Mouse (Mus musculus) midbrain, embryonic 11.5 days (tissue): ENCODE results near the gene Nedd9. TPM values are rescaled to one million over a fixed set of nuclear protein-coding genes. Genes with fewer than 3 reads are reported as not detected.

Source experiments
- ATAC-seq: fragments of 200-750 bp; cut with Nextera tagmentation; 2 replicates; pipeline ENCODE4 v1.8.0; 2017; ENCODE audit warnings: moderate TSS enrichment, moderate library complexity; ENCODE audit not compliant: low FRiP score
- DNase-seq: peaks from one replicate; pipeline ENCODE4 v3.0.0; 2015; ENCODE audit warnings: low spot score; ENCODE audit errors: missing footprints
- H3K27ac ChIP-seq: fragments of 300-500 bp; sonication (generic); 2 replicates; pipeline ENCODE4 v1.5.1; 2014; ENCODE audit warnings: low read depth, low read length
- H3K27me3 ChIP-seq: fragments of 300-500 bp; sonication (generic); 2 replicates; pipeline ENCODE4 v1.6.1; 2014; ENCODE audit warnings: mild to moderate bottlenecking, low read length, moderate library complexity, mixed read lengths; ENCODE audit not compliant: control insufficient read depth, insufficient read depth
- H3K36me3 ChIP-seq: fragments of 300-500 bp; sonication (generic); 2 replicates; pipeline ENCODE4 v1.6.1; 2014; ENCODE audit warnings: mild to moderate bottlenecking, low read length, moderate library complexity, mixed read lengths; ENCODE audit not compliant: control insufficient read depth, insufficient read depth
- H3K4me1 ChIP-seq: fragments of 300-500 bp; sonication (generic); 2 replicates; pipeline ENCODE4 v1.6.1; 2014; ENCODE audit warnings: low read length; ENCODE audit not compliant: control insufficient read depth, insufficient read depth
- H3K4me2 ChIP-seq: fragments of 300-500 bp; sonication (generic); 2 replicates; pipeline ENCODE4 v1.6.1; 2014; ENCODE audit warnings: mild to moderate bottlenecking, moderate library complexity
- H3K4me3 ChIP-seq: fragments of 300-500 bp; sonication (generic); 2 replicates; pipeline ENCODE4 v1.5.1; 2014; ENCODE audit warnings: low read depth, low read length
- H3K9ac ChIP-seq: fragments of 300-500 bp; sonication (generic); 2 replicates; pipeline ENCODE4 v1.6.1; 2014; ENCODE audit warnings: low read length
- H3K9me3 ChIP-seq: fragments of 300-500 bp; sonication (generic); 2 replicates; pipeline ENCODE4 v1.6.1; 2016; ENCODE audit warnings: low read length; ENCODE audit not compliant: control insufficient read depth
- WGBS: fragments of 180-500 bp; shearing (Covaris S2); extraction: QIAGEN DNeasy Blood & Tissue Kit; methylation state at CpG from one replicate; pipeline ENCODE4 v1.1.7; 2014; 5-methylcytosine and 5-hydroxymethylcytosine counted together
- polyA plus RNA-seq: library from polyadenylated mRNA; unstranded; fragments of >200 nt; fragmentation: Nextera tagmentation; extraction: Ambion mirVana; gene quantifications from 2 replicates; pipeline ENCODE4 v1.2.1, GENCODE M21; 2014

Nedd9 gene
- polyA plus RNA-seq, 1 experiment from 2014 or later = 18.5 TPM

GRCm38 (mm10) chr13:41514918-41515317, 27.8 kb upstream of the Nedd9 start:
- no peak overlapping the region for H3K27ac ChIP-seq
- H3K36me3 ChIP-seq = no peaks in the 10 kb centered on the region
- no peak overlapping the region for H3K4me3 ChIP-seq
- ATAC-seq (no peak), DNase-seq (no peak)
- 77% methylated on average over 8 of the region's 8 CpGs for WGBS
- no peak overlapping the region for H3K4me2 ChIP-seq
- H3K4me1 ChIP-seq = no peaks in the 10 kb centered on the region
- no peak overlapping the region for H3K9ac ChIP-seq
- no peaks in the 10 kb centered on the region for H3K9me3 ChIP-seq
- H3K27me3 ChIP-seq = no peaks in the 10 kb centered on the region

DNA sequence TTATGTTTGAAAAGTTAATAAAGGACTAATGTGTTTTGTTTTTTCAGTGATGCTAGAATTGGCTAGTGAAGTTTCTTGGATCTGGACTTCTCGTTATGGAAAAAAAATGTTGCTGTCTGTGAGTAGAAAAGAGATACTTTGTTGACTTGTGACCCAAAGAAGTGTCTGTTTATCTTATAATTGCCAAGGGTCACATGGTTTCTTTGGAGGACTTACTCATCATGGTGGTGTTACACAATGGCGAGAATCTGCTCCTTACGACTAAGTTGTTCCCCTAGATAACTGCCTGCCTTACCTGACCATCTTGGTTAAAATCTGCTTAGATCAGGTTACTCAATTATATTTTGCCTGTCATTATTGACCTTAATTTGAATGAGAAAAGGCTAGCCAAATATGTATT, 26.3 kb upstream of the Nedd9 start:
- H3K4me3 ChIP-seq = no peak overlapping the region
- no peaks in the 10 kb centered on the region for H3K36me3 ChIP-seq
- no peak overlapping the region for H3K4me2 ChIP-seq
- no peaks in the 10 kb centered on the region for H3K9me3 ChIP-seq
- DNase-seq (no peak), ATAC-seq (no peak)
- H3K27me3 ChIP-seq = no peaks in the 10 kb centered on the region
- H3K4me1 ChIP-seq = no peaks in the 10 kb centered on the region
- WGBS = 90% methylated on average over 3 of the region's 3 CpGs
- no peak overlapping the region for H3K9ac ChIP-seq
- H3K27ac ChIP-seq = no peak overlapping the region

- DNase-seq (no peak), ATAC-seq (no peak)
- H3K36me3 ChIP-seq = no peaks in the 10 kb centered on the region
- no peak overlapping the region for H3K4me2 ChIP-seq
- no peak overlapping the region for H3K9ac ChIP-seq
- H3K4me3 ChIP-seq = no peak overlapping the region
- no peaks in the 10 kb centered on the region for H3K9me3 ChIP-seq
- H3K27me3 ChIP-seq = no peaks in the 10 kb centered on the region
- H3K27ac ChIP-seq = no peak overlapping the region
- 84% methylated on average over 4 of the region's 4 CpGs for WGBS
- no peaks in the 10 kb centered on the region for H3K4me1 ChIP-seq
Observed at GRCm38 (mm10) chr13:41512243-41512642, 25.1 kb upstream of the Nedd9 start.

- no peaks in the 10 kb centered on the region for H3K4me1 ChIP-seq
- H3K27me3 ChIP-seq = no peaks in the 10 kb centered on the region
- no peak overlapping the region for H3K27ac ChIP-seq
- DNase-seq (no peak), ATAC-seq (no peak)
- H3K4me3 ChIP-seq = no peak overlapping the region
- H3K9ac ChIP-seq = no peak overlapping the region
- H3K4me2 ChIP-seq = no peak overlapping the region
- 57% methylated on average over 7 of the region's 7 CpGs for WGBS
- no peaks in the 10 kb centered on the region for H3K9me3 ChIP-seq
- no peaks in the 10 kb centered on the region for H3K36me3 ChIP-seq
Observed at GRCm38 (mm10) chr13:41510631-41511419, 23.7 kb upstream of the Nedd9 start.

GRCm38 (mm10) chr13:41505594-41505993, 18.4 kb upstream of the Nedd9 start:
- WGBS = 68% methylated on average over 2 of the region's 2 CpGs
- no peak for DNase-seq
- ATAC-seq = no peak

DNA sequence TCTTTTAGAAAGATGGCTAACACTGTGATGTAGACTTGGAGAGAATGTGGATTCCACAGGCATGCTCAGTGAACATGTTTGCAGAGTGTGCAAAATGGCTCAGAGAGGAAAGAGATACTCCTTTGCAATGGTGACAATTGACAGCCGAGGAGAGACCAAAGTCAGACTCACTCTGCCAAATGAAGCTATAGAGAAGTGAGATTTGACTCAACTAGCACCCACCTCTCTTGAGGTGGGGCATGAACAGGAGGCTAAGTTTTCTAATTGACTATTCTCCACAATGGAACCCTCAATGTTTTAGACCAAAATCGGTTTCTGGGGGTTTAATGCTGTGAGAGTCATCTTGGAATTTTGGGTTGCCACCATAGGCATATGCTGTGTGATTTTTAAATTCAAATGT, 17.8 kb upstream of the Nedd9 start:
- Histone ChIP-seq H3K27ac (no peak overlapping the region), H3K27me3 (no peaks in the 10 kb centered on the region), H3K9ac (no peak overlapping the region), H3K4me1 (no peaks in the 10 kb centered on the region), H3K4me3 (no peak overlapping the region), H3K4me2 (no peak overlapping the region), H3K36me3 (no peaks in the 10 kb centered on the region), H3K9me3 (no peaks in the 10 kb centered on the region)
- ATAC-seq (no peak), DNase-seq (no peak)
- WGBS = 86% methylated on average over 2 of the region's 2 CpGs

More at GRCm38 (mm10) chr13:41505594-41505993, 18.4 kb upstream of the Nedd9 start:
- Histone ChIP-seq H3K4me1 (no peaks in the 10 kb centered on the region), H3K4me2 (no peak overlapping the region), H3K9ac (no peak overlapping the region), H3K27ac (no peak overlapping the region), H3K9me3 (no peaks in the 10 kb centered on the region), H3K4me3 (no peak overlapping the region), H3K36me3 (no peaks in the 10 kb centered on the region), H3K27me3 (no peaks in the 10 kb centered on the region)

DNA sequence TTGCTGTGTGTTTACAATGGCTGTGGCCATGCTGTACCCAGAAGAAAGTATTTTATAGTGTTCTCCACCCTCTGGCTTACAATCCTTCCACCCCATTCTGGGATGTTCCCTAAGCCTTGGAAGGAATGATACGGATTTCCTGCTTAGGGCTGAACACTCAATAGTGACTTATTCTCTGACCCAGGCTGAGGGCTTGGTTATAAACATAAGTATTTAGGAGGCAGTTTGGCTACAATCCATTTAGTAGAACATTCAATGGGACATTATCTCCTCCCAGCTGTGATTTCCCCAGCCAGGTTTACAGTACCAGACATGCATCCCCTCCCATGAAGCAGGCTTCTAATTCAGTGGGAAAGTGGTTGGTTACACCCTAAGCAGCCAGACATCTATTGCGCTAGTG, 17.3 kb upstream of the Nedd9 start:
- Histone ChIP-seq H3K9me3 (no peaks in the 10 kb centered on the region), H3K4me2 (no peak overlapping the region), H3K4me3 (no peak overlapping the region), H3K9ac (no peak overlapping the region), H3K27ac (no peak overlapping the region), H3K36me3 (no peaks in the 10 kb centered on the region), H3K27me3 (no peaks in the 10 kb centered on the region), H3K4me1 (no peaks in the 10 kb centered on the region)
- ATAC-seq (no peak), DNase-seq (no peak)
- 92% methylated on average over 2 of the region's 2 CpGs for WGBS

GRCm38 (mm10) chr13:41502917-41503301, 15.7 kb upstream of the Nedd9 start:
- no peak overlapping the region for H3K4me2 ChIP-seq
- no peak for ATAC-seq
- H3K36me3 ChIP-seq = no peaks in the 10 kb centered on the region
- WGBS = 81% methylated on average over 2 of the region's 2 CpGs
- no peaks in the 10 kb centered on the region for H3K4me1 ChIP-seq
- H3K27ac ChIP-seq = no peak overlapping the region
- DNase-seq = no peak
- no peak overlapping the region for H3K9ac ChIP-seq
- H3K27me3 ChIP-seq = no peaks in the 10 kb centered on the region
- H3K4me3 ChIP-seq = no peak overlapping the region
- H3K9me3 ChIP-seq = no peaks in the 10 kb centered on the region

DNA sequence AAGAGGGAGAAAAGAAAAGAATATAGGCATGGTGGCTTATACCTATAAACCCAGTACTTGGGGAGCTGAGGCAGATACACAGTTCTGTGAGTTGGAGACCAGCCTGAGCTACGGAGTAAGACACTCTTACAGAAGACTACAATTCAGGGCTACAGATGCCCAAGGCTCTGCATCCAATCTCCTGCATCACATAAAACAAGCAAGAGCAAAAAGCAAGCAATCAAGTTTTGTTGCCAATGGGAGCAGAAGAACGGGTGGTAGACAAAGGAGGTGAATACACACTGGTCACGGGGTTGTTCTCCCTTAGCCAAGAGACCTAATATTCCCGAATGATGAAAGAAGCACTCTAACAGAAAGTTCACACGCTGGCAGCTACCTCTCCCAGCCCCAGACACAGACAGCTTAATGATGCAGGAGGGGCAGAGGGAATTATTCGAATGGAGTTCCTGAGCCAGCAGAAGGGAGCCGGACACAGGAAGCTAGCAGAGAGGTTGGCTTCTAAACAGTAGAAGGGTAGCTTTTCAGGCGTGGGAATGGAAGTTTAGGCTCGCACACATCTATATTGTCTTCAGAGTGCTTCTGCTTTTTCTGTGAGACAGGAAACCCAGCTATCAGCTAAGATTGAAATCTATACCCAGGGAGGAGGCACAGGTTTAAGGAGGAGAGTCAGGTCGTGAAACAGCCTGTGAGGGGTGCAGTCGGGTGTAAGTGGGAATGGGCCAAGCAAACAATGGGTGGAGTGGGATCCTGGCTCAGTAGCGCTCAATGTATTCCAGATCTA, 15.2 kb upstream of the Nedd9 start:
- ATAC-seq (no peak), DNase-seq (peak; percentile 61)
- Histone ChIP-seq H3K9me3 (no peaks in the 10 kb centered on the region), H3K27me3 (no peaks in the 10 kb centered on the region), H3K9ac (no peak overlapping the region), H3K27ac (no peak overlapping the region), H3K4me2 (no peak overlapping the region), H3K4me1 (no peaks in the 10 kb centered on the region), H3K4me3 (no peak overlapping the region), H3K36me3 (no peaks in the 10 kb centered on the region)
- 78% methylated on average over 12 of the region's 12 CpGs for WGBS
